Mouse (Mus musculus): ENCODE data around the gene Mast3.

Mast3 gene

DNA sequence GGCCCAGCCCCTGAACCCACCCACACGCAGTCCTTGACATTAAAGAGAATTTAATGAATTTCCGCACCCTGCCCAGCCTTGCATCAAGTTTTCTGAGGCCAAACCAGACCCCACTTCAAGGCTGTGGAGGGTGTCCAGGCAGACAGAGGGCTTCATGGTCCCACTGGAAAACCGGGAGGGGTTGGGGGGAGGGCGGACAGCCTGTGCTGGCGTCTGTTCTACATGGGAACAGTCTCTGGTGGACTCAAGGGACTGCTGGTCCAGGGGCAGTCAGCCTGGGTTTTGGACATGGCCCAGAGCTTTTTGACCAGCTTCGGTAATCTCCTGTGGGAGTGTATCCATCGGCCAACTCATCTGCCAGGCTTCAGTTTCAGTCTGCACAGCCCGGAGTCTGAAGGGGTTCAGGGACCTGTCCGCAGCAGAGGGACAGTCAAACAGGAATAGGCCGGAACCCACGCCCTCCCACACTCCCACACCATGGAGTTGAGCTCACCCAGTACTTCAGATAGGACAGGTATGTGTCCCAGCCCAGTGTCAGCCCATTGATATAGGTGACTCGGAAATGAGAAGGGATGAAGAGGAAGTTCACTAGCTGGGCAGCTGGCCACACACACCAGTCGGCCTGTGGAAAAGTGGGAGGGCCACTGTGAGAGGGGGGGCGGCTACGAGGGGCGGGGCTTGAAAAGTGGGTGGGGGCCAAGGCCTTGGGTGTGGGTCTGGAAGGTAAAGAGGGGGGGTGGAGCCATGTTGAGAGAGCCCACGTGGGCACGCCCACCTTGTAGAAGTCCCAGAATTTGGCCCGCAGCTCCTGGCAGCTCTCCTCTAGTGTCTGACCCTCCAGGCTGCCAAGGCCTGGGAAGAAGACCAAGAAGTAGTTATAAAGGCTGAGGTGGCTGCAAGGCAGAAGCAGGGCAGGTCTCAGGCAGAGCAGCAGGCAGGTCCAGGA lies 46.0 kb downstream of the Mast3 start:
- DNase-seq: peak; percentile 32

DNA sequence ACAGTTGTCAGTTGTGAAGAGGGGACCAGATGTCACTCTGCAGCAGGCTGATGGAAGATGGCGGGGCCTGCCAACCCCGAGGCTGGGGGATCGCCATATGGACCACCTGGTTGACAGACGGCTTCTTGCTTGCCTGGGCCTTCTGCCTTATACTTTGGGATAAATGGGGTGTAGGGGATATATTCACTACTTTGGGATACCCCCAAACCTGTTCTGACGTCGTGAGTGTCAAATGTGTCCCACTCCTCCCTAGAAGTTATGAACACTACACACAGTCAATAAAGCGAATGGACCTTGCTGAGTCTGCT lies 46.6 kb downstream of the Mast3 start:
- DNase-seq: no peak

DNA sequence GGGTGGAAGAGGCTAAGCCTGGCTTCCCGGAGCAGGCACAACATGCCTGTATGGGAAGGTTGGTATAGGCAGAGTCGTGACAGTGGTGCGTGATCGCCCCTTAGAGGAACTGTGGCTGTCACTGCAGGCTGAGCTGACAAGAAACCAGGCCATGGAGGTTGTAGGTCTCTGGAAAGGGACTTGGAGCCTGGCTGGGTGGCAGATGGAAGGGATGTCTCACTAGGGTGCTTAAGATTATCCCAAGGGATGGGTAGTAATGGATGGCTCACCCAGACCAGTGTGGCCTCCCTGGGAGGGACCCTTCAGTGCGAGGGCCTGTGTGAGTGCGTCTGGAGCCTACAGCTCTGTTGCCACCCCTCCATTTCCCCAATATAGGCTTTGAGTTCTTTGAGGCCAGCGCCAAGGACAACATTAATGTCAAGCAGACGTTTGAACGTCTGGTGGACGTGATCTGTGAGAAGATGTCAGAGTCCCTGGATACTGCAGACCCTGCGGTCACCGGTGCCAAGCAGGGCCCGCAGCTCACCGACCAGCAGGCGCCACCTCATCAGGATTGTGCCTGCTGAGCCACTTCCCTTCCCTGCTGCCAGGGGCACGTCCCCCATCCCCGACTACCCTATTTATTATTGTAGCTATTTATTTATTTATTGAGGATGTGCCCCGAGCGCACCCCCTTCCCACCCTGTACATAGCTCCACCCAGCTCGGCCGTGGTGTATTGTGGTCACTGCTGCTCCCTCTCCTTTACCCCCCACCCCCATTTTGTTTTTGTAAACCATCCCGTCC lies 47.1 kb downstream of the Mast3 start:
- peak; percentile 56 for DNase-seq

DNA sequence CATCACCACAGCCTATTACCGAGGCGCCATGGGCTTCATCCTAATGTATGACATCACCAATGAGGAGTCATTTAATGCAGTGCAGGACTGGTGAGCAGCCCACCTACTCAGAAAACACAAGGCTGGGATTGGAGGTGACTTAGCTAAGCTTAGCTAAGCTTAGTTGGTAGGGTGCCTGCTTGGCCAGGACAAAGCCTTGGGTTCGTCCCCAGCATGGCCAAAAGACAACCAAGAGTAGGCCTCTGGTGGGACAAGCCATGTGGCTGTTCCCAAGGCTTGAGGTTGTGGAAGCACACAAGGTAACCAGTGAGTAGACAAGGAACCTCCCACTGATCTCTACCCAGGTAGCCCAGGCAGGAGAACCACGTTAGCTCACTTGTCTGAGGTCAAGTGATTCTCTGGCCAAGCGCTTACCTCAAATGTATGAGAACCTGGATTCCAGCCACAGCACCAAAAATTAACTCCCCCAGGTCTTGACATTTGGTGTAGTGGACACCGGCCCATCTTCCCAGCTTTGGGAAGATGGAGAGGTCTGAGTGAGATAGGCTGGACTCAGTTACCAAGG lies 48.3 kb downstream of the Mast3 start:
- DNase-seq: peak; percentile 12

DNA sequence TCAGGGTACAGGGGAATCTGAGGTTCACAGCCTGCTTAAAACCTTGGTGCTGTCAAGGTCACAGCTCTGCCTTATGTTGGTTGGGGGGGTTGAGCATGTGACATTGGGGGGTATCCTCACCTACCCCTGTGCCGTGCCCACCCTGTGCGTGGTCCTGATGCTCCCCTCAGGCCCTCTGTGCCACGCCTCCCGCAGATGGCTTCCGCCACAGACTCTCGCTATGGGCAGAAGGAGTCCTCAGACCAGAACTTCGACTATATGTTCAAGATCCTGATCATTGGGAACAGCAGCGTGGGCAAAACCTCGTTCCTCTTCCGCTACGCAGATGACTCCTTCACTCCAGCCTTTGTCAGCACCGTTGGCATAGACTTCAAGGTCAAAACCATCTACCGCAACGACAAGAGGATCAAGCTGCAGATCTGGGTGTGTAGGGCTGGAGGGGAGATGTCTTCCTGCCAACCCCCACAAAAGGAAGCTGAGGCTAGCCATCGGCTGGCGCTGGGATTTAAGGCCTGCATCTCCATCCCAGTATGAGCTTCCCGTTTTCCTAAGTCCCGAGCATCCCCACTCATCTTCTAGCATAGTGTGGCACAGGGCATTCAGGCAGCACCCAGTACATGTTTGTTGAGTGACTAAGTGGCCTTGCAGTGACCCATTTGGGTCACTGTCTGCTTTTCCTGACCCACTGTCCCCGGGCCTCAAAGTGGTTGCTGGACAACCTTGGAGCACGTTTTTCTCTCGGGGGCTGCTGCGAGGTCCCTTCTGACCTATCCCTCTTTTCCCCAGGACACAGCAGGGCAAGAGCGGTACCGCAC lies 49.0 kb downstream of the Mast3 start:
- peak; percentile 28 for DNase-seq

DNA sequence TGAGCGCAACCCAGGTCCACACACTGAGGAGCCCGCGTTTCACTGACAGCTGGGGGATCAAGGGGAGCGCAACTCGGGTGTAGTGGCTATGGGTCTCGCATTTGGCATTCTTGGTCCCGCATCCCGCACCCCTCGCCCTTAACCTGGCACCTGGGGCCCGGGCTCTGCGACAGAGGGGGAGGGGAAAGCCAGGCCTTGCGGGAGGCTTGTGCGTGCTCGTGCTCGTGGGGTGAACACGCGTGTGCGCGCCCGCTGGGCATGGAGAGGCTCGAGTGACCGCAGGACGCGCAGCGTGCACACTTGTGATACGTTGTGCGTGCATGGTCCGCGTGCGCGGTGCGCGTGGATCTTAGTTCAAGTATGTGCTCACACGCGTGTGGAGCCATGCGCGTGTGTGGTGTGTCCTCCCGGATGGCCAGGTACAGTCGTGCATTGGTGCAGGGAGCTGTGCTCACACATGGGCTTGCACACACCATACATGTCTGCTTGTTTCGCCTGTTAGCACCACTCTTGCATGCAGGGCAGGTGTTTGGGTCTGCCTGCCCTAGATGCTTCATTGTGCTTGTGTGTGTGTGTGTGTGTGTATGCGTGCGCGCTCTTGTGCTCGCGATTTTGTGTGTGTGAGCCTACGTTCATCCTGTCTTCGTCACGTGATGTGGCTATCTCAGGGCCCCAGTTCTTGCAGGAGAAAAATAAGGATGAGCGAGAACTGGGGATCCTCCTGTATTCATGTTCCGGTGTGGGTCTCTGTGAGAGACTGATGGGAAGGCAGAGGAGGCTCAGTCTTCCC lies 49.8 kb downstream of the Mast3 start:
- DNase-seq: peak; percentile 75

DNA sequence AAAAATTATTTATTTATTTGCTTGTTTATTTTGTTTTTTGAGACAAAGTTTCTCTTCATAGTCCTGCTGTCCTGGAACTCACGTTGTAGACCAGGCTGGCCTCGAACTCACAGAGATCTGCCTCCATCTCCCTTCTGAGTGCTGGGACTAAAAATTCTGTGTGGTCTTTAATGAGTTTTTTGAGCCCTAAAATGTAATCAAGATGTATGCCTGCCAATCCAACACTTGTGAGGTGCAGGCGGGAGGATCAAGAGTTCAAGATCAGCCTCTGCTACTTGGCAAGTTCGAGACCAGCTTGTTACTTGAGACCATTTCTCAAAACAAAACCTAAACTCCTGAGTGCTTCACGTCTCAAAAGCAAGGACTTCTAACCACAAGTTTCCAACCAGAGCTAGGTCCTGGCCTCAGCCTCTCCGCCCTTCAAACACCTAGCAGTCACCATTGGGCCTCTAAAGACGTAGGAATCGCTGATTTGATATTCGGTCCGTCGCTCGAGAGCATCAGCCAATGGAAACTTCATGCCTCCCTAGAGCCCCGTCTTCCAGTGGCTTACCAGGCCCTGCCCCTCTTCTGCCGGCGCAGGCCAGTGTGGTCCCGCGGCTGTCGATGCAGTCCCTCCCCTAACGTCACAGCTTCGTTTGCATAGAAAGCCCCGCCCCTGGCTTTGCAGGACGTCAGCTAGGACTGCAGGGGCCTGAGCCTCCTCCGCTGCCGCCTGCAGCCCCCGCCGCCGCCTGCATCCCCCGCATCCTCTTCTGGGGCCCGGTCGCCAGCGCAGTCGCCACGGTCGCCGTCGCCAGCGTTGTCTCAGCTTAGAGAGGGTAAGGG lies 50.6 kb downstream of the Mast3 start, which contains the start of gene Rab3a:
TSS of gene Rab3a (plus strand) at position 637 of the 828 bp plus-strand sequence.
- DNase-seq: peak; percentile 92

DNA sequence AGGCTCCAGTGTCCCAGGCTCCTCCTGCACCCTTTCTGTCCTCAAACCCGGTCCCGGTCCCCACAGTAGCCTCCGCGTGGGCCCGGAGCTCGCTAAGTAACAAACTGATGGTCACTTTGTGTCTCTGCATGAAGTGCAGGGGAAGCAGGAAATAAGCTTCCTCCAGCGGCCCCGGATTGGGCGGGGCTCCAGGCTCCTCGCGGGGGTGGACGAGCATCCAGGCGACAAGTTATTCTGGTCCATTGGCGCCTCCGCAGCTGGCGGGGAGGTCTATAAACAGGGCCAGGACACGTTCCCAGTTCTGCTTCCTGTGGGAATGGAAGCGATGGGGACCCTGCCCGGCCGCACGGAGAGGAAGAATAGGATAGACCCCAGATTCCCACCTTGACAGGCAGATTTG lies 51.7 kb downstream of the Mast3 start:
- peak; percentile 75 for DNase-seq

DNA sequence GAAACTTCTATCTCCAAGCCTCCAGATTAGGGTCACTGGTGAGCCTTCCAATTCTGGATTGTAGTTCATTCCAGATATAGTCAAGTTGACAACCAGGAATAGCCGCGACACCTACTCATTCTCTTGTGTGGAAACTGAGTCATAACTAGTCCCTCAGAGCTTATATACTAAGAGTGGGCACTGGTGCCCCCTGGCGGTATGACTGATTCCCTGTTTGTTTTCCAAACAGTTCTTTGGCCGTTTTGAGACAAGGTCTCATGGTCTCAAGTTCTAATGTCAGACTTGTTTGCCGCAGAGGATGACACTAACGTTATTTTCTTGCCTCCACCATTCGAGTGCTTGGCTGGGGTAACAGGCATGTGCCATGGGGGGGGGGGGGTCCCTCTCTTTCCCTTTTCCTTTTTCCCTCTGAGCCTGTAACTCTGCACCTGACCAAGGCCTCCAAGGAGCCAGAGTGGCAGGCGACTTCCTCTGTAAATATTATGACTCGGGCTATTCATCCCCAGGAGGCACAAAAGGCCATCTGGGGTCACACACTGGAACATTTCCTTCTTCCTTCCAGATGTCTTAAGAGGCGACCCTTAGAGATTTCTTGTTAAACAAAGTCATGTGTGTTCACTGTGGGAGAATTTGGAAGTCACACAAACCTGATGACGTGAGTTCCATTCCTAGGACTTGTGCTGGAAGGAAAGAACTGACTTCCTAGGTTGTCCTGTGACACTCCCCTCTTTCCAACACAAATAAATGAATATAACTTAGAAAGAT lies 52.7 kb downstream of the Mast3 start:
- DNase-seq: peak; percentile 90

DNA sequence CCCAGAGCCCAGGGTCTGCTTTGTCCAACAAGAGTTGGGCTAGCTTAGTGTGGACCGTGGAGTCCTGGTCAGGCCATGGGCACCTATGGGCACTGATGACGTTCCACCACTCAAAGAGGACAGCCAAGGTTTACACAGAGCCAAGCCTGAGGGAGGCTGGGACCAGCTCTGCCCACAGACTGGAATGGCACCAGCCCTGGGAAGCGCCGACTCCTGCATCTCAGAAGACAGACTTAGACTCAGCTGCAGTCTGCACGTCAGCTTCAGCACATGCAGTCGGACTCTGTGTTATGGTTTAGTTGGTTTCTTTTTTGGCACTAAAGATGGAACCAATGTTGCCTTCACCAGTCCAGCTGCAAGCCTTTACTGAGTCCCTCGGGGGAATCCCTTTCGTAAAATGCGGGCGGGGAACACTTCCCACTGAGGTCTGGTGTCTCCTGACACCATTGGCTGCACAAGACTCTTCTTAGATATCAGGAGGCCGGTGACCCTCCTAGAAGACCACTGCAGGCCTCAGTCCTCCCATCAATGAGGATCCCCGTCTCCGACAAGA lies 54.6 kb downstream of the Mast3 start:
- peak; percentile 4 for DNase-seq

DNA sequence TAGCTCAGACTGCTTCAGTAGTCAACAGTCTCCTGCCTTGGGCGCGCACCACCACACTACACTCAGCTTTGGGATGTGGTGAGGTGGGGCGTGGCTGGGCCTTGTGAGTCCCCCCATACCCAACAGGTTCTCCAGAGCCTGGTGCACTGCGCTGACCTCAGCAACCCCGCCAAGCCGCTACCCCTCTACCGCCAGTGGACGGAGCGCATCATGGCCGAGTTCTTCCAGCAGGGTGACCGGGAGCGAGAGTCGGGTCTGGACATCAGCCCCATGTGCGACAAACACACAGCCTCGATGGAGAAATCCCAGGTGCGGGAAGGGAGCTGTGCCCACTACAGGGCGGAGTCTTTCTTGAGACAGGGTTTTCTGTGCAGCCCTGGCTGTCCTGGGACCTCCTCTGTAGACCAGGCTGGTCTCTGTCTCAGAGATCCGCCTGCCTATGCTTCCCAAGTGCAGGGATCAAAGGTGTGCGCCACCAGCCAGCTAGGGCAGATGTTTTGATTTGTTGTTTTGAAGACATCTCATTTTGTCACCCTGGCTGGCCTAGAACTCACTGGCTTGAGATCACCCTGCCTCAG lies 55.7 kb downstream of the Mast3 start:
- peak; percentile 12 for DNase-seq

DNA sequence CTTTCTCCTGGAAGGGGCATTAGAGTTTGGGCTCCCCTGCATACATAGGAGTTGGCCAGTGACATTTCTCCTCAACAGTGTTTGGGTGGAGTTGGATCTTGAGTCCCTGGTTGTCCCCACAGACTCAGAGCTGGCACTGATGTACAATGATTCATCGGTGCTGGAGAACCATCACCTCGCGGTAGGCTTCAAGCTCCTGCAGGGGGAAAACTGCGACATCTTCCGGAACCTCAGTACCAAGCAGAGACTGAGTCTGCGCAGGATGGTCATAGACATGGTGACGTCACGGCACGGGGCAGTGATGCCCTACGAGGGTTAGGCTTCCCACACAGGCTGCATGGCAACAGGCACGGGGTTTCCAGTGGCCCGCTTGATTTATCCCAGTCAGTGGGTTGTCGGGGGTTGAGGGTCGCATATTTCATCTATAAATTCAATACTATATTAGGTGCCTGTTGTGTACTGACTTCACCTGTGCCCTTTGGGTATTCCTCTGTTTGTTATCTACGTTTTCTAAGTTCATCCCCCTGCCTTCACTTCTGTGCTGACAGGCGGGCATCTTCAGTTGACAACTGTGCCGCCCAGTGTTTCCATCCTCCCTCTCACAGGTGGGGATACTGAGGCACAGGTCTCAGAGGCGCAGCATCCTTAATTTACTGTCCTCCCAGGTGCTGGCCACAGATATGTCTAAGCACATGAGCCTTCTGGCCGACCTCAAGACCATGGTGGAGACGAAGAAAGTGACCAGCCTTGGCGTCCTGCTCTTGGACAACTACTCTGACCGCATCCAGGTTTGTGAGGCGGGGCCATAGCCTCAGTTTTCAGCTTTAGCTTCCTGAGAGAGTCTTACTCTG lies 56.4 kb downstream of the Mast3 start:
- peak; percentile 6 for DNase-seq

DNA sequence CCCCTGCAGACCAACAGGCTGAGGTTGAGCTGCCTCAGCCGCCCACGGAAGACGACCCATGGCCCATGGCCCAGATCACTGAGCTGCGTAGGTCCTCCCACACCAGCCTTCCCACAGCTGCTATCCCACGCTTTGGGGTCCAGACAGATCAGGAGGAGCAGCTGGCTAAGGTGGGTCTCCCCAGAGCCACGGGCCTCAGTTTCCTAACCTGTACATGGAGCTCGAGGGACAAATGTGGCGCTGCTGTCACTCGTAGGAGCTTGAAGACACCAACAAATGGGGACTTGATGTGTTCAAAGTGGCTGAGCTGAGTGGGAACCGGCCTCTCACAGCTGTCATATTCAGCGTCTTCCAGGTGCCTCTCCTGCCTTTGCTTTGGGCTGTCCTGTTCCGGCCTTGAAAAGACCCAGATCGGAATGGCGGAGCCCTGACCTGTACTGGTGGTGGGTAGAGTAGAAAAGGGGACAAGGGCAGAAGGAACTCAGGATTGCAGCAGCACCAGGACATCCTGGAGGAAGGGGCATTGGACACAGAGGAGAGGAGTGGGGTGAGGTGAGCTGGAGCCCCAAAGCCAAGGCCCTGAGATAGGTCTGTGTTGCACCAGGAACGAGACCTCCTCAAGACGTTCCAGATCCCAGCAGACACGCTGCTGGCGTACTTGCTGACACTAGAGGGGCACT lies 57.5 kb downstream of the Mast3 start:
- DNase-seq: no peak

DNA sequence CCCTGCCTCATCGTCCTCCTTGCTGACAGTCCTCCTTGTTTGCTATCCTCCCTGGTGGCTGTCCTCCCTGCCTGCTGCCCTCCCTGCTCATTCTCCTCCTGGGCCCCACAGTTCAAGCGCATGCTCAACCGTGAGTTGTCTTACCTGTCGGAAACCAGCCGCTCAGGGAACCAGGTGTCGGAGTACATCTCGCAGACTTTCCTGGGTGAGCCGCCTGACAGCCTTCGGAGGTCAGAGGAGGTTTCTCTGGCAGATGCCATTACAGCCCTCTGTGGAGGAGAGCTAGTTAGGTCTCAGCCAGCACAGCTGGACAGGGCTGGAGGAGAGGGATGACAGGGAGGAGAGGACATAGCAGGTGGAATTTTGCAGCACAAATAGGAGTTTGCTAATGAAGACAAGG lies 58.2 kb downstream of the Mast3 start:
- DNase-seq: no peak

DNA sequence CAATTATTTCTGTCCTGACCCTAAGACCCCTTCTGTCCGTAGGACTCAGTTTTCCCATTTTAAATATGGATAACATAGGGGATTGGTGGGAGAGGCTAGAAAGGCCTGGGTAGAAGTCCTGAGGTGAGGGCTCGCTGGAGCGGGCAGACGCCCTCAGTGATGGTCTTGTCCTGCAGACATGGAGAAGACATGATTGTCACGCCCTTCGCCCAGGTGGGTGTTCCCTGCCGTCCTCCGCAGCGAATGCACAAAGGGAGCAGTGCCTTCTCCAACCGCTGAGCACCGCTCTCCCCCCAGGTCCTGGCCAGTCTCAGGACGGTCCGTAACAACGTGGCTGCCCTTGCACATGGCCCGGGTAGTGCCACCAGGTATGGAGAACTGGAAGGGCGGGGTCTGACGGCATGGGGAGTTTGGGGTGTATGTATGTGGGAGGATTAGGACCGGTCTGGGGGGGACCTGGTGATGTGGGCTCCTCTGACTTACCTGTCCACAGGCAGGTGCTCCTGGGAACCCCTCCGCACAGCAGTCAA lies 59.1 kb downstream of the Mast3 start:
- DNase-seq: no peak

DNA sequence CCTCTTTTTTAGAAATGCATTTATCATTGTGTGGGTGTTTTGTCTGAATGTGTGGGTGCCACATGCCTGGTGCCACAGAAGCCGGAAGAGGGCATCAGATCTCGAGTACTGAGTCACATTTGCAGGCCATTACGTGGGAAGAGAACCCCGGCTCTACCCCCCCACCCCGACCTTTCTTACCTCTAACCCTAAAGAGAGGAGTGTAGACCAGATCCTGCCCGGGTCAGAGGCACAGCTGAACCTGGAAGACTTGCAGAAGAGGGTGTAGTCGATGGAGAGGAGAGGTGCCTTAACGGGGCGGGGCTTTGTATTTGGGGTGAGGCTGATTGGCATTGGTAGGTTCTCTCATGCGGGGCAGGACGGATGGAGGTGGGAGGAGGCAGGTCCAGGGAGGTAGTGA lies 60.0 kb downstream of the Mast3 start:
- no peak for DNase-seq

Measured in thymus, postnatal 4 days (tissue).